Mouse (Mus musculus) left cerebral cortex, postnatal 36 days (tissue): ENCODE data around the gene Rnf227. TPM values are rescaled to one million over a fixed set of nuclear protein-coding genes. Genes with fewer than 3 reads are reported as not detected.
A peak's percentile ranks its signal among the peaks of the same experiment; 100 is the strongest.

ENCODE experiments used
- DNase-seq, 2 experiments: peaks; one replicate each; pipeline ENCODE4 v3.0.0; 2021 to 2022; ENCODE audit warnings: low spot score in 2 of 2, mixed read lengths in 1 of 2
- intact Hi-C: fragments of 180-260 bp; cut with DNase I; formaldehyde crosslinking; loops from one replicate; pipeline ENCODE4 v1.15.1; 2025
- total RNA-seq, 2 experiments: library from RNA; stranded (reverse); gene quantifications; 2 replicates each; pipeline ENCODE4 v1.2.3; 2021

Gene Rnf227
- total RNA-seq, 2 experiments from 2014 or later, result 150 to 171 TPM

DNA sequence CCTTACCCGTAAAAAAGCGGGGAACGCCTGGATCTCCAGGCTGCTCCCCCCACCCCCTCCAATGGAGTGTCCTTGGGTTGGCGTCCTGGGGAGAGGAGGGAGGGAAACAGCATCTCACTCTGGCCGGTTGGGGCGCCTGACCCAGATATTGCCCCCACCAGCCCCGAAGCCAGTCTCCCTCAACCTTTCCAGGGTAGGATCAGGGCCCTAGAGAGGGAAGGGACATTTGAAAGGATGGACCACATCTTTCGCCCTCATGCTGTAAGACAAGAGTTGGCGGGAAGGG, 13.2 kb upstream of the Rnf227 start:
- no peak for DNase-seq

DNA sequence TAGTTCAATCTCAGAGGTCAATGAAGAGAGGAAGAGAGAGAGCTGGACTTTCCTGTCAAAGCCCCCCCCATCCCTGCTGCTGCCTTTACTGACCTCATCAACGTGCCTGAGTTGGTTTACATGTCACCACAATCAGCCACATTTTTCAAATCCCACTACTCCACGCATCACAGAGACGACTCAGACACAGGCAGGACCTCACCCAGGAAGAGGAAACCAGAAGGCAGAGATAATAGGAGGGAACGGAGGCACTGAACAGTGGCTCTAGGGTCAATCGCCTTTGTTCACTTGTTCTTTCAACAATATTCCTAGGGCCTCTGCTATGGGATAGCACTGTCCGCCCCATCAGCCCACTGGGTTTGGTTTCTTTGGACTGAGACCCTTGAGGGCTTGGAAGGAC, 12.6 kb upstream of the Rnf227 start:
- intact Hi-C loops, result loop anchor here (5.0 kb wide), 1 partner anchor 60 kb away; no protein-coding TSS in a partner anchor
- no peak for DNase-seq

More for the DNA sequence above, 13.2 kb upstream of the Rnf227 start:
- intact Hi-C loops, result loop anchor here (5.0 kb wide), 1 partner anchor 60 kb away; no protein-coding TSS in a partner anchor

GRCm38 (mm10) chr11:69328517-69328916, 11.7 kb upstream of the Rnf227 start:
- no peak for DNase-seq
- intact Hi-C loops, result loop anchor here (5.0 kb wide), 1 partner anchor 59 kb away; no protein-coding TSS in a partner anchor

GRCm38 (mm10) chr11:69331152-69331551, 9.1 kb upstream of the Rnf227 start:
- no peak for DNase-seq
- intact Hi-C loops, result no loop called here

GRCm38 (mm10) chr11:69331929-69332405, 8.3 kb upstream of the Rnf227 start:
- peak; percentile 77 to 81 for DNase-seq
- intact Hi-C loops, result no loop called here

DNA sequence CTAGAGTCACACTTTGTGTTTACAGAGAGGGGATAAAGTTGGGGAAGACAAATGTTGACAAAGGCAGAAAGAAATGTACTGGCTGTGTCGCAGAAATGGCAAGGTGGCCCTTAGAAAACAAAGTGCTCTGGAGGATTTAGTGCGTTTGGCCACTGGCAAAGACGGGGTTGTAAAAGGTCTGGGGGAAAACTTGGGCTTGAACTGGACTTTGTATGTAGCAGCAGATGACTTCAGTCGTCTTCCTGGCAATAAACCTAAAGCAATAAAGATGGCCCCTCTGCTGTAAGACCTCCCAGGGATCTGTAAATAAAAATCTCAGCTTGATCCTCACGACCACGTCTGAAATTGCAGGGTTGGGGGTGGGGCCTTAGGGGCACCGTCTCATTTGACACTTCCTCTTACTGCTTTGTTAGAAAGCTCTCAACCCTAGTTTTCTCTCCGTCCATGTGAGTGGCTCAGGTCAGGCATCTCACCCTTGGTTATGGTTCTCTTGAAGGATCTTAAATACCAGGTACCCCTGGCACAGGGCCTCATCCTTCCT, 7.5 kb upstream of the Rnf227 start:
- intact Hi-C loops, result no loop called here
- no peak for DNase-seq

GRCm38 (mm10) chr11:69333922-69334321, 6.3 kb upstream of the Rnf227 start:
- no peak for DNase-seq
- intact Hi-C loops, result no loop called here

GRCm38 (mm10) chr11:69334796-69335195, 5.5 kb upstream of the Rnf227 start:
- intact Hi-C loops, result no loop called here
- DNase-seq, result no peak

- intact Hi-C loops, result no loop called here
- DNase-seq, result no peak
Observed at GRCm38 (mm10) chr11:69346441-69346840, 6.2 kb downstream of the Rnf227 start.

- no peak for DNase-seq
- intact Hi-C loops, result no loop called here
Observed at GRCm38 (mm10) chr11:69356544-69356943, 16.3 kb downstream of the Rnf227 start.

DNA sequence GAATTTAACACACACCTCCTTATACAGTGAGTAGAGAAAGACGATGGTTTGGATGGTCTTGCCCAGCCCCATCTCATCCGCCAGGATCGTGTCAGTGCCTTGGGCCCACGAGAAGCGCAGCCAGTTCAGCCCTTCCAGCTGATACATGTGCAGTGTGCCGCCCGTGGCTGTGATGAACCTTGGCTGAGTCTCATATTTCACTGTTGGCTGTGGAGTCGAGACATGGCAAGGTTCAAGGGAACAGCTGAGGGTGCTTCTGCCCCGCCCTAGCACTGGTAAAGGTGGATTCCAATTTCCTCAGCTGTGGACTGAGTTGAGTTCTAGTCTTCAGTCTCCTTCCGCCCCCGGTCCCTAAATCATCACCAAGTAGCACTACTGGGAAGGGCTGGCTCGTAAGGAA, 17.4 kb downstream of the Rnf227 start:
- intact Hi-C loops, result no loop called here
- no peak for DNase-seq

GRCm38 (mm10) chr11:69362021-69362420, 21.8 kb downstream of the Rnf227 start:
- intact Hi-C loops, result no loop called here

GRCm38 (mm10) chr11:69362479-69362878, 22.2 kb downstream of the Rnf227 start:
- DNase-seq, result no peak
- intact Hi-C loops, result no loop called here

More at GRCm38 (mm10) chr11:69362021-69362420, 21.8 kb downstream of the Rnf227 start:
- DNase-seq, result no peak

DNA sequence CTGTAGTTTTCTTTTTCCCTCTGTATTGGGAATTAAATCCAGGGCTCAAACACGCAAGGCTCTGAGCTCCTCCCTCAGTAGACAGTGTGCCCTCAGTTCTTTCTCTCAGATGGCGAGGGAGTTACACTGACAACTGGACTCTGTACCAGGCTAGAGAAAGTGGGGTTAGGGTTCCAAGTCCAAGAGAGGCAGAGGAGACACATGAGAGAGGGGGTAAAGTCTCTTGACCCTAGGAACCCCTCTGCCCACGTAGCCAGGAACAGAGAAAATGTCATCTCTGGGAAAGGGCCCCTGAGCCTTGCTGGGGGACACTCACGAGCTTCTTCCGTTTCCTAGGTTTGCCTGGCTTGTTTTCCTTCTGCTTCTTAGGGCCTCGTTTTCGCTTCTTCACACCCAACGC, 24.1 kb downstream of the Rnf227 start:
- intact Hi-C loops, result no loop called here
- DNase-seq, result no peak

GRCm38 (mm10) chr11:69364910-69365309, 24.6 kb downstream of the Rnf227 start:
- intact Hi-C loops, result loop anchor here (5.0 kb wide), 2 partner anchors 43 to 268 kb away; partner anchors contain the start of genes Cntrob, Per1 and Trappc1
- DNase-seq, result peak; percentile 89 to 90

GRCm38 (mm10) chr11:69365722-69366121, 25.5 kb downstream of the Rnf227 start:
- intact Hi-C loops, result loop anchor here (2.0 to 5.0 kb wide), 3 partner anchors 25 to 268 kb away; partner anchors contain the start of genes Cntrob, Per1, Rnf227 and Trappc1
- DNase-seq, result no peak

DNA sequence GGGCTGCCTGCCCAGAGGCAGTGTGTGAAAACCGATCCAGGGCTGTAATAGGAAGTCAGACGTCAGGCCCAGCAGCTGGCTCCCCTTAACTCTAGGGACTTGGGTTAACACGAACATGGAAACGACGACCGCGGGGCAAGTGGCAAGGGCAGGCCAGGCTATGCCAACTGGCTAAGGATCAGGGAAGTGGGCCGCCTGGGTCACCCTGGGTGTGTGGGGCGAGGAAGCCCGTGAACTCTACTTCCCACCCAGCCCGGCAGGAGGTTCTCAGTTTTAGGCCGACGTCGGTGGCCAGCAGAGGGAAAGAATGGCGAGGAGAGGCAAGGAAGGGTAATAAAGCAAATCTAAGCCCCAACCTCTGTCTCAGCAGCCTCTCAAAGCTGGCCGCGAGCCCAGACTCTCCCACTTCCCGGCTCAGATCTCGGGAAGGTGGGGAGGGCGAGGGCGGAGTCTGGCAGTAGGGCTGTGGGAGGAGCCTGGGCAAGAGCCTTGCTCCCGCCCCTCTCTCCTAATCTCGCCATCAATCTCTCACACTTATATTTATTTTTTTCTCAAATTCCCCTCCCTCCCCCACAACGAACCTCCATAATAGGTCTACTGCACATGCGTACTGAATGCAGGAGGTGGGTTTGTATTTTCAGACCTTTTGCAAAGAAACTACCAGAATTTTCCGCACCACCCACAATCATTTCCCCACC, 26.0 kb downstream of the Rnf227 start:
- intact Hi-C loops, result loop anchor here (2.0 to 5.0 kb wide), 3 partner anchors 26 to 269 kb away; partner anchors contain the start of genes Cntrob, Per1, Rnf227 and Trappc1
- peak; percentile 93 to 96 for DNase-seq

DNA sequence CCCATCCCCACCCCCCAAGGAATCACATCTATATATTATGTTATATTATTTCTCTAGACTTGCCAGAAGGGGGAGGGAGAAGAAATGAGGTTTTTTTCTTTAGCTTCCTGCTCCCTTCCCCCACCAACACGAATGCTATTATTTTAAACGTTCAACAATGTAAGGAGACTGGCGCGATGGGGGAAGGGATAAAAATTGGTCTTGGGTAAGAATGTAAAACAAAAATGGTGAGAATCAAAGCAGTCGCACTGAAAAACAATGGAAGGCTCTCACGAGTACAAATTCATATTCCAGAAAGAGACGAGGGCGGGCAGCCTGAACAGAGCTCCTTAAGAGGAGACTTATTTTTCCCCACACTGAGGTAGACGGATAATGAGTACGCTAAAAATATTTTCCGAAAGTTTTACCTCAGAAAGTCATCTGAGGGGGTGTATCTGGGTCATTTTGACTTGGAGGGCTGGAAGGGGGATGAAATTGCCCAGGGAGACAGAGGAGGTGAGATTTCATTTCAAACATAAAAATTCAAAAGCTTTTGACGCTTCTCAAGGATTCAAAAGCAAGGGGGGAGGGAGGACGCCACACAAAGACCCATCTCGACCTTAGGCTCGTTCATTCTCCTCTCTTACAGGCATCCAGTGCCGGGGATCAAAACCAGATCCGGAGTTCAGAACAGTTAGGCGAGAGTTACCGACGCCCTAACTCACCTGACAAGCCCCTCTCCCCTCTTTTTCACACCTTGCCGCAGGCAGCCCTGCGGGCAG, 26.8 kb downstream of the Rnf227 start:
- intact Hi-C loops, result loop anchor here (1.0 to 5.0 kb wide), 4 partner anchors 26 to 270 kb away; partner anchors contain the start of genes Cntrob, Per1, Rnf227 and Trappc1
- DNase-seq, result peak in 1 of 2 experiments; percentile 37

DNA sequence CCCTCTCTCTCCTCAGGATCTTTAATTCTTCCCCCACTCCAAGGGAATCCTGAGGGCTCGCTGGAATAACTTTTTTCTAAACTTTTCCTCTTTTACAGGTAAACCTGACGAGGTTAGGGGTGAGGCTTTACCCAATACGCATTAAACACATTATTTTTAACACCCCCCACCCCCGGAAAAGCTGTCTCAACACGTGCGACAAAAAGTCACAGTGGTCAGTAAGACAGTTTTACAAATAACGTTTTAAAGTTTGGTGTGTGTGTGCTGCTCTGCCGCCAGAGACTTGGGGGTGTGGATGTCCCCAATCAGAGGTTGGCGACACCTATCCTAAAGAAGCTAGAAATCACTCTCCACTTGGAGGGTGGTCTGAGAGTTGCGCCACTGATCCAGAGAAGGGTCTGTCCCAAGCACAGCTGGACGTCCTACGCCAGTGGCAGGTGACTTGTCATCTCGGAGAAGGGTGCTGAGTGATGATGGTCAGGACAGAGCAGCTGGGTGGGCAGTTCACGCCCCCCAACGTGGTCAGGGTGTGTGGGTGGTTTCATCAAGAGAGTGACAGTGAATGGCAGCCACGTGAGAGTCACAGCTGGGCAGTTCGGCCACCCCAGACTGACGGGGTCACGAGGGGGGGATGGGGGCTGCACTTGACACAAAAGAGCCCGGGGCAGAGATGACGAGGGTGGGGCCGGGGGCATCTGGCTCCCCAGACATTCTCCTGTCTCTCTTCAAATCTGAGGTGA, 27.5 kb downstream of the Rnf227 start:
- DNase-seq, result no peak
- intact Hi-C loops, result loop anchor here (1.0 to 5.0 kb wide), 4 partner anchors 27 to 270 kb away; partner anchors contain the start of genes Cntrob, Per1, Rnf227 and Trappc1
